Mouse (Mus musculus) layer of hippocampus, postnatal 25 days (tissue): Measurements from ENCODE around the gene C1qtnf9. TPM values are rescaled to one million over a fixed set of nuclear protein-coding genes. Genes with fewer than 3 reads are reported as not detected.

Source experiments
- DNase-seq, 2 experiments: peaks; one replicate each; pipeline ENCODE4 v3.0.0; 2022; ENCODE audit warnings: mixed read lengths in 2 of 2, low spot score in 1 of 2; ENCODE audit errors: extremely low spot score in 1 of 2
- total RNA-seq, 2 experiments: library from RNA; stranded (reverse); gene quantifications; 2 replicates each; pipeline ENCODE4 v1.2.3; 2021

The C1qtnf9 gene
- total RNA-seq: under 1 TPM; 0.31 to 0.42 TPM

DNA sequence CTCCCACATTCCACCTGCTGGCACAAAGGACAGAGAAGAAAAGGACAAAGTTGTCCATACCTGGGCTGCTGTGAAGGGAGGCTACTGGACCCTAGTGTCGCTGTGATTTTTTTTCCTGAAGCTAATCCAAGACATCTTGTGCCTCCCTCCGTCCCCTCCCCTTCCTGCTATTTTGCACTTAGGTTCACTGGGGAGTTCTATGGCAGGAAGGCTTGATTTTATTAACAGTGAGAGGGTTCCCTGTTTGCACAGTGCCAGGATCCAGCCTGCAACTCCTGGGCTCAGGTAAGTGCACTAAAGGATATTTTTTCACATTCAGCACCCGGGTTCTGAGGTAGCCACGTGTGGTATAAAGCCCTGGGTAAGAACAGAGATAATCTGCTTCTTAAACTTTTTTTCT lies at the start of gene C1qtnf9:
TSS of gene C1qtnf9 (plus strand) at position 251 of the 400 bp plus-strand sequence.
- no peak for DNase-seq

DNA sequence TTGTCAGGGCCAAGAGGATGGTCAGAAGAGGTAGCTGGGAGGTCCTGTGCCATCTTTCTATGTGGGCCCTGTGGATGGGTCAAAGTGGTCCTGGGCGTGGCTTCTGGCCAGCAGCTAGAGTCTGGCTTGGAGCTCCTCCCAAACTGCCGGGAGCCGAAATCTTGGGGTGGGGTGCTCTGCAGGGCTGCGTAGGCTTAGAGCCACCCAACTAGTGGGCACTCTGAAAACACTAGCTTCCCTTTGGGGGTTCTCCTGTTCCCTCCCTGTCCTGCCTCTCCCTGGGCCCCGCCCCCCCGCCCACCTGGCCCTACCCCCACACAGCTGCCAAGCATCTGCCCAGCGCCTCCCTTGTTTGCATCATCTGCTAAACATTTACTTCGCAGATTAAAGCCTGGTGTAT lies 46.6 kb upstream of the C1qtnf9 start:
- no peak for DNase-seq

DNA sequence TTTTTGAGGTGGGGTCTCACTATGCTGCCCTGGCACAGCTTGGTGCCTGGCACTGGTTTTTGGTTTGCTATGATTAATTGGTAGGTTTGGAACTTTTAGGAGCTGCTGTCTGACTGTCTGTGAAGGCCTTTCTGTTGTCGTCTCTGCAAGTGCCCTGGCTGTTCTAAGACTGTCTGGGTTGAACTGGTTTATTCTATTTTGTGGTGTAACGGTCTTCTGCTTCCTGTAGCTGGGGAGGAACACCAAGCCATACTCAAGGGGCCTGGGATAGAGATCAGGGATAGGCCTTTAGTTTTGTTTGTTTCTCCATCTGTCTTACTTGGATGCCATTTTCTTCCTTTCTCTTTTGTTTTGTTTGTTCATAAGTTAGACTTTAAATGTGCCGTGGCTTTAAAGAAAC lies 46.0 kb upstream of the C1qtnf9 start:
- DNase-seq: no peak

DNA sequence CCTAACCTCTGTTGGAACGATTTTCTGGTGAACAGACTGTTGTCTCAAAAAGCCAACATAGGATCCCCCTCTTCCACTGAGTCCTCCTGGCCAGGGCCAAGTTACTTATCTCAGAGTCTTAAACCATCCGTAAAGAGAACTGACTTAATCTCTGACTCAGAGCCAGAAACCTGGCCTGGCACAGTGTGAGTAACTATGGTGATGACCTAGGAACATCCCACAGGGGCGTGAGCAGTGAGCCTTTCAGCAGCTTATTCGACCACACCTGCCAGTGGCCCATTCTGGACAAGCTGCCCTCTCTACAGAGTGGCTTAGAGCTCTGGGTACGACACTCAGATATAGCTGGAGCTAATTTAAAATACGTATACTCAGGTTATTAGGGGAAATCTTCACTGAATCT lies 41.8 kb upstream of the C1qtnf9 start:
- no peak for DNase-seq

DNA sequence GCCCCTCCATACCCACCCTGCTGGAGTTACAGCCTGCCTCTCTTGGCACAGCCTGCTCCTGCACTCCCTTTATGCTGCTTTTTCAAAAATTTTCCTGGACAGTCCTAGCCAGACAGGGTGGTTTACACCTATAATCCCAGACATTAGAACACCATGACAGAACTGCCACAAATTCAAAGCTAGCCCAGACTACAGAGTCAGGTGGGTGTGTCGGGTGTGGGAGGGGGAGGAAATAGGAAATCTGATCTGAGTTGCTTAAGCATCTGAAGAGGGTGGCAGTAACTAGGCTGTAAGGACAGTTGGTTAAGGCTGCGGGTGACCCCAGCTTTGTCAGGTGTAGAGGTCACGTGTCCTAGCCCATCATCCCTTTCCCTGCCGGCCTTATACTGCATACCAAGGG lies 40.8 kb upstream of the C1qtnf9 start:
- DNase-seq: no peak

DNA sequence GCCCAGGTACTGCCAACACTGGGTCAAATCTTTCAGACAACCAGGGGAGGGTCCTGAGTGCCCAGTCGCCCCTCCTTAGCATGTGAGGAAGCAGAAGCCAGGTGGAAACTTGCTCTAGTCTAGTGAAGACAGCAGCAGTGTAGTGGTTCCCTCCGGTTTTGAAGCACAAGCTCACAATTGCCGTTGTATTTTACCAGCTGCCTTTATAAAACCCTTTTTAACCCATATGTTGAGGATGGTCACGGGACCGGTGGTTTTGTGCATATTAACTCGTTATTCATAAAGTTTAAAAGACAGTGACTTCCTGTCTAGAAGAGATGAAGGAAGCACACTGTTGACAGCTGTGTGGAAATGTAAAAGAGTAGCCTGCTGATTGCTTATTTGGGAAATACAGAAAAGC lies 35.9 kb upstream of the C1qtnf9 start:
- DNase-seq: no peak

DNA sequence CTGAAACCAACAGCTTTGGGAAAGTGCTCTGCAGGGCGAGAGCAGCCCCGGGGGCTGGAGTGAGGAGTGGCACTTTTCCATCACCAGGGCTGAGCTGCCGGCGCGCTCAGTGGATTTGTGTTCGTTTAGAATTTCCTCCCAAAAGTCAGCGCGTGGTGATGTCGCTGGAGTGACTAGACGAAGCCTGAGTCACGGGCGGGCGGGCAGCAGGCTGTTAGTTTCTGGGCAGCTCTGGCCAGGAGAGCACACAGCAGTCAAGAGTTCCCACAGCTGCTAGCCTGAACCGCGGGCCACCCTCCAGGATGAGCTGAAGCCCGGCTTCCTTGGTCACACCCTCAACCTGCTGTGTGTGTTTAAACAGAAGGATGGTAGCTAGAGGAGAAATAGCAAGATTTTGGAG lies 35.1 kb upstream of the C1qtnf9 start:
- no peak for DNase-seq

DNA sequence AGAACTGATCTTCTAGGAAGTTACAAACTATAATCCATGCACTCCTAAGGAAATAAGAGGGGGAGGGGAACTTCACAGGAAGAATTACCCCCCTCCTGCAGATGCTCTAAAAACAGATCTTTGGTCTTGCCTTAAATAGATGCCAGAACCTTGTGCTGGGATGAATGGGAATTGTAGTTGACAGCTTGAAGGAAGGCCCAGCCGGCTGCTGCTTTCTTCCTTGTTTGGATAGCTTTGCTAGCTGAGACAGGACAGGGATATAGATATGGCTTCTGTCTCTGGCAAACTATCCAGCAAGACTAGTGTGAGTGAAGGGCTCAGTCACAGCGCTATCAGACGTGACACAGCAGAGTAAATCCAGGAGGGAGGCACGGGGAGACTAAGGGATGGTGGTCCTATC lies 34.2 kb upstream of the C1qtnf9 start:
- no peak for DNase-seq

DNA sequence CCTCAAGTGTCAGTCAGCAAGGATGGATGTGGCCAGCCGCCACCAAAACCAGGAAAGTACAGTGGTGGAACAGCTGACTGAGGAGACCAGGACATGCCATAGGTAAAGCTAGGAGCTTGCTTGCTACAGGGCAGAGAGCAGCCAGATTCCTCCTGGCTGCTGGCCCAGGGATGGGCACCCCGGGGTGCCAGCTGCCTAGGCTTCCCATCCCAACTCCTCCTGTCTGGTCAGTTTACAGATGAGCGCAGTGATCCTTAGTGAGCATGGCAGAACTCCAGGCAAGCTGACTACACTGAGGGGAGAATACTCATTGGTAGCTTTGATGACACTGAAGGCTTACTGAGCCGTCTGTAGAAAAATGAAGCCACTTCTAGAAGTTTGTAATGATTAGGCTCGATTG lies 32.7 kb upstream of the C1qtnf9 start:
- DNase-seq: no peak

DNA sequence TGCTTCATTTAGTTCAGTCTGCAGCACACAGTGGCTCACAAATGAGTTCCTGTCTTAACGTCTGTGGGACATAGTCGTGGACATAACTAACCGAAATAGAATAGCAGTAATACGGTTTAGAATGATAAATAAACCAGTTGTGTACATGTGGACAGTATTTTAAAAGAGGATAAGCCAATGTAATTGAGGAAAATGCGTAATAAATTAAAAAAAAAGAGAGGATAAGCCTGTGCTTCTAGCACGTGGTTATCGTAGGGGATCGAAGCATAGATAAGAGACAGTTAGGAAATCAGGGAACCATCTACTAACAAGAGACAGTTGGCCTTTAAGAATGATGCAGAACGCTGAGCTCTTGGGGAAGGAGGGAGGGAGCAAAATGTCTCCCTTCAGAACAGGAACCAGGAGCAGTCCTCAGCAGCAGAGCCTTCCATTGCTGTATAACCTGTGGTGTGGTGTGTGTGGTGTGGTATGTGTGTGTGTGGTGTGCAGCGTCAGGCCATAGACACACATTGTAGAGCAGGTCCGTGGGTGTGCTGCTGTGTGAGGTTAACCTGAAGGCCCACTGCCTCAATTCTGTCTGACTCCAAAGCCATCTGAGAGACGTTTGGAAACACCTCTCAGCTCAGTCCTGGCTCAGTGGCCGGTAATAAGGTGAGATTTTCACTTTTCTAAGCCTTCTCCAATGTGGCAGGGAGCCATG lies 31.9 kb upstream of the C1qtnf9 start:
- DNase-seq: no peak

DNA sequence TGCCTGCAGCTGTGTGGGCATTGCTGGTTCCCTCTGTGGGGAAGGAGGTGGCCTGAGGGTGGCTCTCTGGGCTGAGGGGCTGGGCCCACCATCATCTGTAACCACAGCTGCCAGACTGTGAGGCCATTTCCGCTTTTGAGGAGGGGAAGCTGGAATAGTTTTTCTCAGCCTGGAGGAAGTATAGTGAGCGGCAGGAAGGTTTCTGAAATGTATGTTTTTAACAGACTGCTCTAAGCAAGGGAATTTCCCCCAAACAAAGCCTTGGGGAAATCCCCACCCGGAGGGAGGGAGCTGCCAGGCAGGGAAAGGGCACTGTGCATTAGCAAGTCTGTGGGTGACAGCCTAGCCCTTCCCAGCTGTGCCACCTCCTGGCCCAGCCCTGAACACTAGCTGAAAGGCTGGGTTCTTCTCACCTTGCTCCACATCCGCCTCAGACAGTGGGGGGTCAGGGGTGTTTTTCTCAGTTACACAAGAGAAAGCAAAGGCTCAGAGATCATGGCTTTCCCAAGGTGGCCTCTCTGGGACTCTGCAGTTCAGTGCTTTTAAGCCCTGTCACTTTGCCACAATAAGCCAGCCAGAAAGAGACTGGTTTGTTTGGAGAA lies 31.2 kb upstream of the C1qtnf9 start:
- DNase-seq: no peak

DNA sequence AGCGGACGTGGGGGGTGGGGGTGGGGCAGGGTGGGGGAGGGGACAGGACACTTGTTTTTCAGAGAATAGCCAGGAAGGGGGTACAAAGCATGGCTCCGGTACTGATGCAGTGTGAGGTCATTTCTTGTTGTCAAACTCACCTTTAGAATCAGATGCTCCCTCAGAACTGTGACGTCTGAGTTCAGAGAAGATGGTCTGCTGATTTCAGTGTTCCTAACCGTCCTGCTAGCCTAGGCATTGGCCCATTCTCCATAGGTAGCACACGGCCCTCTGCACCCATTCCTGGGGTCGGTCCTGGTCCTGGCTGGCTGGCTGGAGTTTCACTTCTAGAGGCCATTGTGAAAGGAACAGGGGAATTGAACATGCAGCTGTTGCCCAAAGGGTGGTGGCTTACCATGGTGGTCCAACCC lies 30.7 kb upstream of the C1qtnf9 start:
- no peak for DNase-seq

DNA sequence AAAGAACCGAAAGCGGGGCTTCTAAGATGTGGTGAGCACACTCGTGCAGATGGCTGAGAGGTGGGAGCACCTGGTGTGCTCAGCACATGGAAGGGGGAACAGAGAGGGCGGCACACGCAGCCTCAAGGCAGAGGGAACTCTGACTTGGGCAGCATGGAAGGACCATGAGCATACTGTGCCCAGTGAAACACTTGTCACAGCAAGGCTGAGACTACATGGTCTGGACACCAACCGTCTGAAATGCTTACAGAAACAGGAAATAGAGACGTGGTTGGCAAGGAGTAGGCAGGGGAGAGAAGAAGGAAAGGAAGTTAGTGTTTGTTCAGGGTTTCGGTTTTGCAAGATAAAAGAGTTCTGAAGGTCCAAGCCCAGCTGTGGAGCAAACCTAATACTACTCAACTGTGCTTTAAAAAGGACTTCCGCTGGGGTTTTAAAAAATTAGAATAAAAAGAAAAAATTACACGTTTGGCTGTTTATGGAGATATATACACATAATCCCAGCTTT lies 29.4 kb upstream of the C1qtnf9 start:
- DNase-seq: no peak

DNA sequence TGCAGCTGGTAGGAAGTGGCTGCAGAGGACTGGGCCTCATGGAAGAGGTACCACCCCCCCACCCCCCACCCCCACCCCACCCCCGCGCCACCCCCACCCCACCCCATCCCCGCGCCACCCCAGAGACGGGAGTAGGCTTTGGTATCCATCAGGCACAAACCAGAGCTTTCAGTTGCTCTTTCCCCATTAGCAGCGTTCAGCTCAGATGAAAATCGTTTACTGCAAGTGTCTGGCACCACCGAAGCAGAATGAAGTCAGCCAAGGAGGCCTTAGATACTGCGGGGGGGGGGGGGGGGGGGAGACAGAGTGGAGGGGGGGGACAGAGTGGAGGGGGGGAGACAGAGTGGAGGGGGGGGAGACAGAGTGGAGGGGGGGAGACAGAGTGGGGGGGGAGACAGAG lies 28.8 kb upstream of the C1qtnf9 start:
- DNase-seq: no peak

DNA sequence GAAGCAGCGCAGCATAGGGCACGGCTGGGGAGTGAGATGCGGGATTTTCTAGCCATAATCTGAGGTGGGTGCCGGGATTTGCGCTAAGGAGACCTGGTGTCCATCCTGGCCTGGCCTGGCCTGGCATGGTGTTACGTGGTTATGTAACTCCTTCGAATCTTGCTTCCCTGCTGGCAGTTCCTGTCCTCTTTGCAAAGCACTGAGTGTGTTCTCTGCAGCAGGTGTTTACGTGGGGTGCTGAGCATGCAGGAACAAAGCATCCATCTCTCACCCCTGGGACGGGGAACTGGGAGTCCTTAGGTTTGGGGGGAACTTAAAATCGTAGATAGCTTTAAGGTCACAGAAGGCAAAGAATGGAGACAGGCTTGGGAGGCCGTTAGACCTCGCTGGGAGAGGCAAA lies 28.3 kb upstream of the C1qtnf9 start:
- DNase-seq: no peak

DNA sequence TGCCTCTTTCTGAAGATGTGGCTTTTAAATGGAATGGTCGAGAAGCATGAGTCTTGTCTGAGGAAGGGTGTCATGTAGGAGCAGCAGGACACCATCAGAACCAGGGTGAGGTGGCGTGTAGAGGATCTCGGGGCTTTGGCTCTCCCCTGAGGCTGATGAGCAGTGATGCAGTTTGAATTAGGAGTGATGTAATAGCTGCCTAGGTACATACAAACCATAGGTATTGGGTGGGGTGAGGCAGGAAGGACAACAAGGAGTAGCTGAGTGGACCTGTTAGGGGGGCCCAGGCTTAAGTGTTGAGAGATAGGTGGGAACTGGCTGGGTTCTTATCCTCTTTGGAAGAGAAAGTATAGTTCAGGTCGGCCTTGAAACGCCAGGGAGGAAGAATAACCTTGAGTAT lies 27.4 kb upstream of the C1qtnf9 start:
- no peak for DNase-seq

DNA sequence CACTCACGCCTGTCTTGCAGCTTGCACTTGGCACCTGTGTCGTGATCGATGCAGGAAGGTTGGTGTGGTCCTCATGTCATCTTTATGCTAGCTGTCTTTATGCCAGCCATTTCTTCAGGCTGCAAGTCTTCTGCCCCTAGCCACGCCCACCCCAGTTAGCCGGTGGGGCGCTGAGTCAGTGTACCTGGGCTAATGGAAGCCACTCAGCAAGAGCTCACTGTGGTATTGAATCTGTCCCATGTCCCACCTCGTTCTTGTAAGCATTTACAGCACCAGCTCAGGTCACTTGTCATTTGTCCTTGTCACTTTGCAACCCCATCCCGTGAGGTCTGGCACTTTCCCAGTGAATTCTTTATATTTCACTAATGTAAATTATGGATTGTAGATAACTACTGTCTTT lies 26.9 kb upstream of the C1qtnf9 start:
- no peak for DNase-seq

DNA sequence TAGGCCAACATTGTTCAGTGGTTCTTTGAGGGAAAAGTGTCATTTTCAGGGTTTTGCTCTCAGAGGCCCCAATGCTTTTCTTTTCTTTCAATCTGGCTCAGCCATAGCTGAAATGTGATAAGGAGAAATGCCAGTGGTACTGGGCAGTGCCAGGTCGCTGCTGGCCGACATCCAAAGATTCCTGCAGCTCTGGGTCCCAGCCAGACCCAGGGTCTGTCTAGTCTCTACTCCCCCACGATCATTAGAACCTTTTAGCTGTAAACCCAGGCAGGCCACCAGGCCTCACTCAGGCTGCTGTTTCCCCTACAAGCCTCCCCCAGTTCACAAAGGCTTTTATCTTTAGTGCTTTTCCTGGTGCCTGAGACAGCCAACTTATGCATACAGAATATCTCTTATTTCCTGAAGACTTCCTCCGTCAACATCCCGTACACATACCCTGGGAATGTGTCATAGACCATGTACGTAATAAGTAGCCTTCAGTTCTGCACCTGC lies 26.4 kb upstream of the C1qtnf9 start:
- no peak for DNase-seq

DNA sequence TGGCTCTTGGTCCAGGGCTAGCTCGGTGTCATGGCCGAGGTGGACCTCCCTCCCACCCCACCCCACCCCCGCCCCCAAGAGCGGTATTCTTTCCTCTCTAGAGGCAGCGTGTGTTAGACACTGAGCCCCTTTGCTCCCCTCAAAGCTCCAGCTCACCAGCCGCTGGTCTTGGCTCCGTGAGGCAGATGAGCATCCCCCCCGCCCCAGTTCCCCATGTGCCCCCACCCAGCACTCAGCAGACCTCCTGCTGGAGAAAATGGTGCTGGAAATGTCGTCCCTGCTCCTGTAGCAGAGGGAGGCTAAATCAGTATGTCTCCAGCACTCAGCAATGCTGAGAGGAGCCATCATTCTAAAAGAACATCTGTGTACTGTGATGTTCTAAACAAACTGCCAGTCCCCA lies 24.3 kb upstream of the C1qtnf9 start:
- no peak for DNase-seq

DNA sequence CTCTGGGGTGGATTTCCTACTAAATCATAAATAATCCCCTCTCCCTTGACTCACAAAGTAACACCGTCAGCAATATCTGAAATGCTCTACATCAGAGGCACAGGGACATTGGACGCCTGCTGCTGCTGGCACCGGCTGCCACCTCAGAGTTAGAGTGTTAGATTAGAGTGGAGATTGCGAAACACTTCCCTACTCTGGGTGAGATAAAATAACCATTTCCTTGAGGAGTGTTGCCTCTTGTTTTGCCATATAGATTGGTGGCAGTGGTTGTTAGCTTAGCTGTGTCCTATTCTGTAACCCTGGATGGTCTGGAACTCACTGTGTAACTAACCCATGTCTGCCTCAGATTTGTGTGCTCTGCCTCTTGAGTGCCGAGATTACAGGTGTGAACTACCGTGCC lies 22.7 kb upstream of the C1qtnf9 start:
- no peak for DNase-seq

DNA sequence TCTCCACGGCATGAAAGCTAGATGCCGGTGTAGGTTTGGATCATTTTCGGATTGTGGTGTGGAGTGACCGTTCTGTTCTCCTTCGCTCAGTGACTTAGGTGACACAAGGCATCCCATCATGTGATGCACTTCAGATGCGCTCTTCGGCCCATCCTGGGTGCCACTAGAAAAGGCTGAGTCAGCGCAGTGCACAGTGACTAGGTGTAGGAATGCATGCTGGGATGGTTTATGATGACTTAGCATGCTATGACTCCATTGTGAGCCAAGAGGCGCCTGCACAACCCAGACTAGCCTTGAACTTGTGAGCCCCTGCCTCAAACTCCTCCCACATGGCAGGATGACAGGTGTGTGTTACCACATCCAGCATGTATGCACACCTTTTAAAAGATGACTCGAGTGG lies 21.8 kb upstream of the C1qtnf9 start:
- DNase-seq: no peak

DNA sequence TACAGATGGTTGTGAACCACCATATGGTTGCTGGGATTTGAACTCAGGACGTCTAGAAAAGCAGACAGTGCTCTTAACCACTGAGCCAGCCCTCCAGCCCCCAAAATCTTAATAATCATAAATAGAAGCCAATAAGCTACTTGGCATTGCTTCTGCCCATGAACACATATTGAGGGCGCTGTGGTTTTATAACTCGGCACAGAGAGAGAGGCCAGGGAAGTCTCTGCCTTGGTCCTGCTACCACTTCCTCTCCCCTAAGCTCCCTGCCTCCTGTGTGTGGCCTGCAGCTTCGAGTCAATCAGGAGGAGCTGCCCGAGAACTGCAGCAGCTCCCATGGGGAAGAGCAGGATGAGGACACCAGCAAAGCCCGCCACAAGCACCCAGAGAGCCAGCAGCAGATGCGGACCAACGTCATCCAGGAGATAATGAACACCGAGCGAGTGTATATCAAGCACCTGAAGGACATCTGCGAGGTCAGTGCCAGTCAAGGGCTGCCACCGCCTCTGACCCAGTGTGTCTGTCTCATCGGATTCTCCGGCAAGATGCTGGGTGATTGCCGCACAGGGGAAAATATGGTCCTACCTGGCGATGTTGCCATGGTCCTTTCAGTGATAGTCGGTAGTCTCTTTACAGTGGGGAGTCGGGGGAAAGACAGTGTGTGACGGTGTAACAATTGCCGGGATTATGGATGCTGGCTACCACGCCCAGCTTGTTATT lies 20.6 kb upstream of the C1qtnf9 start:
- DNase-seq: no peak
